Mouse (Mus musculus) bone marrow macrophage, adult 2 months (primary cell): ENCODE data around the gene Tmem151b. TPM values are rescaled to one million over a fixed set of nuclear protein-coding genes. Genes with fewer than 3 reads are reported as not detected.
A peak's percentile ranks its signal among the peaks of the same experiment; 100 is the strongest.

Source experiments
- H3K27ac ChIP-seq: 2 replicates; pipeline ENCODE4 v1.5.1; 2012; ENCODE audit warnings: low read depth, low read length; ENCODE audit not compliant: insufficient read depth
- H3K4me1 ChIP-seq: 2 replicates; pipeline ENCODE4 v1.6.1; 2012; ENCODE audit warnings: low read length; ENCODE audit not compliant: control insufficient read depth, insufficient read depth
- H3K4me3 ChIP-seq: 2 replicates; pipeline ENCODE4 v1.5.1; 2012; ENCODE audit warnings: mild to moderate bottlenecking, low read length, moderate library complexity; ENCODE audit not compliant: insufficient read depth
- CTCF ChIP-seq: IDR thresholded peaks from 2 replicates; pipeline ENCODE4 v1.5.1; 2012; ENCODE audit warnings: low read depth, mild to moderate bottlenecking, low read length, moderate library complexity
- POLR2A ChIP-seq: IDR thresholded peaks from 2 replicates; pipeline ENCODE4 v1.6.1; 2012; ENCODE audit warnings: mild to moderate bottlenecking, low read depth, low read length, borderline replicate concordance
- polyA plus RNA-seq: library from polyadenylated mRNA; stranded (reverse); fragments of >200 nt; gene quantifications from 2 replicates; pipeline ENCODE4 v1.2.4, GENCODE M21; 2012; ENCODE audit not compliant: missing spikeins, insufficient read depth, insufficient read length

Gene Tmem151b
- polyA plus RNA-seq, 1 experiment = not detected

DNA sequence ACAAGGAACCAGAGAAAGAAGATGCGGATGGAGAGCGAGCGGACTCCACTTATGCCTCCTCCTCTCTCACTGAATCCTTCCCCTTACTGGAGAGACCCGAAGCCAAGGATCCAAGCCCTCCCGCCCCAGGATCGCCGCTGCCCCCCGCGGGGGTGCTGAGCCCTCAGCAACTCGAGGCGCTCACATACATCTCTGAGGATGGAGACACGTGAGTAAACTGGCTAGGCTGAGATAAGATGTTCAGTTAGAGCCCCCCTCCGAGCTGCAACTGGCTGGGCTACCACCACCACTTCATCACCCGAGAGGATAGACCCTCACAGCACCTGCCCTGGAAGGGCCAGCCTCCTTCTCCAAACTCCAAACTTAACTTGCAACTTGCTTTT, 6.6 kb upstream of the Tmem151b start:
- TF ChIP-seq POLR2A (no peak), CTCF (no peak; the same call in 1 of the 2 replicates)
- Histone ChIP-seq H3K27ac (peak overlapping the region; percentile 73), H3K4me3 (peak overlapping the region; percentile 90), H3K4me1 (peaks cover 28% of the 10 kb centered on the region)

DNA sequence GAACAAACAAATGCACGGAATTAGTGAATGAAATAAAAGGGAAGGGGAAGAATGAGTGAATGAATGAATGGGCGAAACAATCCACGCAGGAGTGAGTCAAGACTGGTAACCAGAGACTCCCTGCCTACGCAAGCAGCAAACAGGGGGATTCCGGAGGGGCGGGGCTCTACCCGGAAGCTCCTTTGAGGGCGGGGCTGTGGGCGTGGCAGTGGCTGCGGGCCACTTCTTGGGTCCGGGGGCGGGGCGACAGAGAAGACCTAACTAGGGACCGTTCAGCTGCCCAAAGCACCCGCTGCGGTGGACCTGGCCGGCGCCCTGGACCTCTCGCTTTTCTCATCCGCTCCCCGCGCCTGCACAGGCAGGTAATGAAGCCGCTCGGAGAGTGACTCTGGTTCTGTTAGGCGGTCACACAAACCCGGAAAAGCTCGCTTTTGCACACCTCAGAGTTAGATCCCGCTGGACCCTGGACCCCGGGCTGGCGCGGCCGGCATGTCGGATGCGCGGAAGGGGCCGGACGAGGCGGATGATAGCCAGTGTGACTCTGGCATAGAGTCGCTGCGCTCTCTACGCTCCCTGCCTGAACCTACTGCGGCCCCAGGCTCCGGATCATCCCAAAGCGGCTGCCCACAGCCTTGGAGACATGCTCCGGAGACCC, 6.1 kb upstream of the Tmem151b start, which contains the start of gene Nfkbie:
Nfkbie (plus strand) TSS at position 252 of the 655 bp plus-strand sequence.
- Histone ChIP-seq H3K4me1 (peaks cover 28% of the 10 kb centered on the region), H3K4me3 (peak within 1 kb of the TSS; percentile 90), H3K27ac (peak within 1 kb of the TSS; percentile 73)
- TF ChIP-seq POLR2A = 0 out of 2 replicates have a peak, but pooled peaks have one; percentile 27
- TF ChIP-seq CTCF = no peak

DNA sequence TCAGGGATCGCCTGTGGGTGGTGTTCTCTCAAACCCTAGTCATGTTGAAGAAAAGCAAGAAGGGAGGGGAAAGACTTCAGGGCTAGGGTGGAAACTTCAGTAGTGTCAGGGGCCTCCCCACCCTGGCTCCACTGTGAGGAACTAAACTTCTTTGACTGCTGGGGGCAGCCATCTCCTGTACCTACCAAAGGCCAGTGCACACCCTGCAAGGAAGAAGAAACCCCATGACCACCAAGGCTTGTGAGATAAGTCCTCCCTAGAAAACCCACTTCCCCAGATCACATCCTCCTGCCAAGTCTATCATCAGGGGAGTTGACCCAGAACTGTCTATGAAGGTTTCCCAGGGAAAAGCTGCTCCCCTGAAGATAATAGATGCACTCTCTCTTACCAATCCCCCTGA, 4.9 kb upstream of the Tmem151b start:
- no peak for TF ChIP-seq POLR2A
- no peak for TF ChIP-seq CTCF
- no peak overlapping the region for H3K27ac ChIP-seq
- H3K4me3 ChIP-seq = no peak overlapping the region
- peaks cover 28% of the 10 kb centered on the region for H3K4me1 ChIP-seq

DNA sequence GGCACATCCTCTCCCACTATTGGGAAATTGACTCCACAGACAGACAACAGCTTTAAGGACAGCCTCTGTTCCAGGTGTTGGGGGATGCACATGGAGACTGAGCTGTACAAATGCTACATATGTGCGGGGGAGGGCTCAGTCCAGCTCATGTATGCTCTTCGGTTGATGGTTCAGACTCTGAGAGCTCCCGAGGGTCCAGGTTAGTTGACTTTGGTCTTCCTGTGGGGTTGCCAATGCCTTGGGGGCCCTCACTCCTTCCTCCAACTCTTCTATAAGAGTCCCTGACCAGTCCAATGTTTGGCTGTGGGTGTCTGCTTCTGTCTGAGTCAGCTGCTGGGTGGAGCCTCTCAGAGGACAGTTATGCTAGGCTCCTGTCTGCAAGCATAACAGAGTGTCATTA, 3.6 kb upstream of the Tmem151b start:
- peaks cover 23% of the 10 kb centered on the region for H3K4me1 ChIP-seq
- TF ChIP-seq CTCF = no peak
- TF ChIP-seq POLR2A = no peak
- H3K4me3 ChIP-seq = no peak overlapping the region
- no peak overlapping the region for H3K27ac ChIP-seq

DNA sequence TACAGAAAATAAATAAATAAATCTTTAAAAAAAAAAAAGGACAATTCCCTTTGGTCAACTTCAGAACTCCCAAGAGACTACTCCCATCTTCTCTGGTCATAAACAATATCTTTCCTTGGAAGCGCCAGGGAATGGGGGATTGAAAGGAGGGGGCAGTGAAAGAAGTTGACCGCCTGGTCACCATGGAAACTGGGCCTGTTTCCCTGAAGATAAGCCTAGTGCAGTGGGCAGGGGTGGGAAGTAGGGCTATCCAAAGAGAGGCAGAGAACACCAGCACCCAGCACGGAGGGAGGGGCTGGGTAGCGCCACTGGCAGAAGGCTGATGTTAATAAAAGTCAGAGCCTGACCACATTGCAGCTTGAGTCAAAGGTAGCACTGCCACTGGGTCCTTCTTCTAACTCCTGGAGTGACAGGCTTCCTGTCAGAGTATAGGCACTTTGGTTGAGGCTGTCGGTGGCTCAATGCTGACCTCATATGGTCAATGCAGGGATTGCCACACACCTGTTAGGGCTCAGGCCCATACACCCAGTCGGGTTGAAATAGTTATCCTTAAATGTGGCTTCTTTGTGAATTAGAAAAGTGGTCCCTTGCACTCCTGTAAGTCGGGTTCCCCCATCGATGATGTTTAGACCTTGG, 2.5 kb upstream of the Tmem151b start:
- Histone ChIP-seq H3K4me1 (peaks cover 17% of the 10 kb centered on the region), H3K27ac (no peak overlapping the region), H3K4me3 (no peak overlapping the region)
- TF ChIP-seq CTCF = peak; percentile 66
- no peak for TF ChIP-seq POLR2A

DNA sequence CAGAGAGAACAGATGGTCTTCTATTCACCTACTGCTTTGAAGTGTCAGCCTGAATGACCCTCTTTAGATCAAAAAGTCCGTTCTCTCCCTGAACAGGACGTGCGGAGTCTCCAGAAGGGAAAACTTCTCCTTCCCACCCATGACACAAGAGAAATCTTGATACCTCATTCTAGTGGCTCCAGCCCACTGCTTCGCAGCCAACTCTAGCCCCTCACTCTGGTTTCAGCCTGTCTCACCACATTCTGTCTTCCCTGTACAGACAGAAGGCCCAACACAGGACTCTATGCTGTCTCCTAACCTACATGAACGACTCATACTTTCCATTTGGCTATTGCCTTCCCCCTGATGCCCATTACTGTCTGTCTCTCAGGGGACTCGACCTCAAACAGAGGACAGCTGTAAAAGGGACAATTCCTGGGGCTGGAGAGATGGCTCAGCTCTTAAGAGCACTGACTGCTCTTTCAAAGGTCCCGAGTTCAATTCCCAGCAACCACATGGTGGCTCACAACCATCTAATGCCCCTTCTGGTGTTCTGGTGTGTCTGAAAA, 1.8 kb upstream of the Tmem151b start:
- TF ChIP-seq POLR2A = no peak
- no peak for TF ChIP-seq CTCF
- no peak overlapping the region for H3K4me3 ChIP-seq
- peaks cover 14% of the 10 kb centered on the region for H3K4me1 ChIP-seq
- no peak overlapping the region for H3K27ac ChIP-seq

DNA sequence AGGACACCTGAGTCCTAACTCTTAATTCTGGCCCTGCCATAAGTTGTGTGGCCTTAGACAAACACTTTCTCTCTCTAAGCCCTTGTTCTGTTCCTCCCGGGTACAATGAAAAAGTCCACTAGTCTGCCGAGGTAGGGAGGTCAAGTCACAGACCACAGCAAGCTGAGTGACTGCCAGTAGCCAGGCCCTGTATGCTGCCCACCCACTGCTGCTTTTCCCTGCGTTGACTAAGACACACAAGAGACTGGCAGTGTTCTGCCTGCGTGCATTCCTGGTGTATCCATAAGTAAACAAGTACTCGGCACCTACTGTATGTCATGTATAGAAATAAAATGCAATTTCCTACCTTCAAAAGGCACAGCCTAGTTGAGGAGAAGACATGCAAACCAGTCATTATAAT, 776 bp upstream of the Tmem151b start:
- Histone ChIP-seq H3K4me3 (no peak overlapping the region), H3K27ac (no peak overlapping the region), H3K4me1 (peaks cover 14% of the 10 kb centered on the region)
- TF ChIP-seq POLR2A (no peak), CTCF (no peak)

DNA sequence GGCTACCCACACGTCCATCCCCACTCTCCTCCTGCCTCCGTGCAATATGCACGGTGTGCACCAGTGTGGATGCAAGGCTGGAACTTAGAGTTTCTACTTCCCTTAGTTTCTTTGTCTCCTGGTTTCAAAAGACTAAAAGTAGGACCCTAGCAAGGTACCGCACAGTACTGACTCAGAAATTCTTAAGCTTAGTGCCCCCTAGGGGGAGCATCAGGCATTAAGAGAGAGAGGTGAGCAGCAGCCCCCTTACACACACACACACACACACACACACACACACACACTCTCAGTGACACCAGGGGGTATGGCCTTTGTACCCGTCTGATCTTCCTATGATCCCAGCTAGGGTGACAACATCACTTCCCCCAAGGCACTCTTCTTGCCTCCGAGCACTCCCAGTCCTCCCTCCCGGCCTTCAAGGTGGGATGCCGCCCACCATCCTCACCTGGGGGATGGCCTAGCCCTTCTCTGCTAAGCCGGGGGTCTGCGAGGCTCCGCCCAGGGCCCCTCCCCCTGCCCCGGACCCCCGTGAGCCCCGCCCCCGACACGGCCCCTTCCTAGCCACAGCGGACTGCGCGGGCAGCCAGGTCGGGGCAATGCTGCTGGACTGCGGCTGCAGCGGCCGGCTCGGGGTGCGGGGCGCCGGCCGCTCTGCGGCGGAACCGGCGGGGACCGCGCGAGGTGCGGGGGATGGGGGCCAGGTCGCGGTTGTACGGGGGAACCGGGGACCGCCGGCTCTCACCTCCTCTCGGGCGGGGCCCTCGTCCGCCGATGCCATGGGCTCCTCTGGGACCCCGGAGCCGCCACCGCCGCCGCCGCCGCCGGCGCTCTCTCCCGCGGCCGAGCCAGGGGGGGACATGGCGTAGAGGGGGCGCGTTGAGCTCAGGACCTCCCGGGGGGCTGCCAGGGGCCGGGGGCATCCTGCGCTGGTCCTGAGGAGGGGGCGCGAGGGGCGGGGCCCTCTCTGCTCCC, 650 bp downstream of the Tmem151b start:
- Histone ChIP-seq H3K4me1 (0 out of 2 replicates have a peak, but pooled peaks cover 2% of the 10 kb centered on the region), H3K27ac (no peak overlapping the region), H3K4me3 (0 out of 2 replicates have a peak overlapping the region, but pooled peaks have one; percentile 4)
- TF ChIP-seq POLR2A (no peak), CTCF (no peak)

DNA sequence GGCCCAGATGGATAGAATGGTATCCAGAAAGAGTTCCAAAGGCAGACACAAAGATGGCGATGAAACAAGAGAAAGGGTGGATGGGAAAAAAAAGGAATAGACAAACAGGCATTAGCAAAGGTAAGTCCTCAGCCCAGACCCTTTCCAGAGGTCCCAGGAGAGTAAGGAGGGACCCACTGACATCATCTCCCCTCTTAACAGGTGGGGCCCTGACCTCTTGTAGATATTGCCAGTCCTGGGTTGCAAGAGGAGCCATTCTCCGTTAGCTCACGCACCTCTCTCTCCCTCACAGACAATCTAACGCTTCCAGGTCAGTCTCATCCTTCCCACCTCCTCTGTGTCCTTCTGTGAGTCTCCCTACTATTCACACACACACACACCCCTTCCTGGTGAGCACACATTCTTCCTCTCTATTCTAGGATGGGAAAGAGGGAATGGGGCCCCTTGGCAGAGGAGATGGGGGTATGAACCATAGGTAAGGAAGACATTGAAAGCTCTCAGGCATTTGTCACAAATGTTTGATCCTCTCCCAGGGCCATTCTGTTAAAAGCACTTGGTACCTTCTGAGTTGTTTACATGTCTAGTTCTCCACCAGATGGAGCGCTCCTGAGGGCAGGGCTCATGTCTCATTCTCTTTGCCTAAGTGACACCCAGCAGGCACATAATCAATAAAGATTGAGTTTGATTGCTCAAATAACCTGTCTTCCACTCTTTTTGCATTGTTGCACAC, 1.9 kb downstream of the Tmem151b start:
- no peak for TF ChIP-seq CTCF
- no peak for TF ChIP-seq POLR2A
- 0 out of 2 replicates have a peak, but pooled peaks cover 2% of the 10 kb centered on the region for H3K4me1 ChIP-seq

More for the DNA sequence above, 1.9 kb downstream of the Tmem151b start:
- Histone ChIP-seq H3K27ac (no peak overlapping the region), H3K4me3 (no peak overlapping the region)
